Mouse (Mus musculus): ENCODE data around the gene Dab1. TPM values are rescaled to one million over a fixed set of nuclear protein-coding genes. Genes with fewer than 3 reads are reported as not detected.

The Dab1 gene
- polyA plus RNA-seq, 1 experiment = 1.1 TPM

- H3K27ac ChIP-seq (ENCODE audit: control insufficient read depth, insufficient read depth, low read depth, low read length) = no peak overlapping the region
- H3K4me1 ChIP-seq (ENCODE audit: control insufficient read depth, insufficient read depth, low read length) = no peaks in the 10 kb centered on the region
- H3K36me3 ChIP-seq (ENCODE audit: control insufficient read depth, insufficient read depth, low read length) = no peaks in the 10 kb centered on the region
- no peaks in the 10 kb centered on the region for H3K27me3 ChIP-seq (ENCODE audit: control insufficient read depth, insufficient read depth, low read length)
- no peak overlapping the region for H3K4me3 ChIP-seq (ENCODE audit: control insufficient read depth, low read depth, low read length)
- no peak for TF ChIP-seq CTCF (IDR thresholded peaks at IDR 0.05; ENCODE audit: control insufficient read depth, insufficient read depth, insufficient replicate concordance, low read depth, low read length)
Measured at GRCm38 (mm10) chr4:104439641-104440040, 820.5 kb downstream of the Dab1 start.

- Histone ChIP-seq H3K27me3 (ENCODE audit: control insufficient read depth, insufficient read depth, low read length) (no peaks in the 10 kb centered on the region), H3K4me3 (ENCODE audit: control insufficient read depth, low read depth, low read length) (no peak overlapping the region), H3K4me1 (ENCODE audit: control insufficient read depth, insufficient read depth, low read length) (no peaks in the 10 kb centered on the region), H3K27ac (ENCODE audit: control insufficient read depth, insufficient read depth, low read depth, low read length) (no peak overlapping the region), H3K36me3 (ENCODE audit: control insufficient read depth, insufficient read depth, low read length) (no peaks in the 10 kb centered on the region)
- TF ChIP-seq CTCF (IDR thresholded peaks at IDR 0.05; ENCODE audit: control insufficient read depth, insufficient read depth, insufficient replicate concordance, low read depth, low read length) (no peak), POLR2A (IDR thresholded peaks at IDR 0.05; ENCODE audit: control insufficient read depth, low read depth, low read length) (no peak)
Measured at GRCm38 (mm10) chr4:104442925-104443747, 824.0 kb downstream of the Dab1 start.

GRCm38 (mm10) chr4:104443775-104444174 is 824.6 kb downstream of the Dab1 start:
- H3K27me3 ChIP-seq (ENCODE audit: control insufficient read depth, insufficient read depth, low read length) = no peaks in the 10 kb centered on the region
- H3K4me1 ChIP-seq (ENCODE audit: control insufficient read depth, insufficient read depth, low read length) = no peaks in the 10 kb centered on the region
- no peak overlapping the region for H3K4me3 ChIP-seq (ENCODE audit: control insufficient read depth, low read depth, low read length)
- H3K36me3 ChIP-seq (ENCODE audit: control insufficient read depth, insufficient read depth, low read length) = no peaks in the 10 kb centered on the region
- H3K27ac ChIP-seq (ENCODE audit: control insufficient read depth, insufficient read depth, low read depth, low read length) = no peak overlapping the region
- no peak for TF ChIP-seq POLR2A (IDR thresholded peaks at IDR 0.05; ENCODE audit: control insufficient read depth, low read depth, low read length)
- TF ChIP-seq CTCF (IDR thresholded peaks at IDR 0.05; ENCODE audit: control insufficient read depth, insufficient read depth, insufficient replicate concordance, low read depth, low read length) = no peak

- no peak for TF ChIP-seq POLR2A (IDR thresholded peaks at IDR 0.05; ENCODE audit: control insufficient read depth, low read depth, low read length)
- TF ChIP-seq CTCF (IDR thresholded peaks at IDR 0.05; ENCODE audit: control insufficient read depth, insufficient read depth, insufficient replicate concordance, low read depth, low read length) = no peak
- Histone ChIP-seq H3K27me3 (ENCODE audit: control insufficient read depth, insufficient read depth, low read length) (no peaks in the 10 kb centered on the region), H3K36me3 (ENCODE audit: control insufficient read depth, insufficient read depth, low read length) (no peaks in the 10 kb centered on the region), H3K4me3 (ENCODE audit: control insufficient read depth, low read depth, low read length) (no peak overlapping the region), H3K27ac (ENCODE audit: control insufficient read depth, insufficient read depth, low read depth, low read length) (no peak overlapping the region), H3K4me1 (ENCODE audit: control insufficient read depth, insufficient read depth, low read length) (no peaks in the 10 kb centered on the region)
Measured at GRCm38 (mm10) chr4:104444985-104445384, 825.8 kb downstream of the Dab1 start.

- H3K36me3 ChIP-seq (ENCODE audit: control insufficient read depth, insufficient read depth, low read length) = no peaks in the 10 kb centered on the region
- no peaks in the 10 kb centered on the region for H3K4me1 ChIP-seq (ENCODE audit: control insufficient read depth, insufficient read depth, low read length)
- no peak overlapping the region for H3K4me3 ChIP-seq (ENCODE audit: control insufficient read depth, low read depth, low read length)
- H3K27me3 ChIP-seq (ENCODE audit: control insufficient read depth, insufficient read depth, low read length) = no peaks in the 10 kb centered on the region
- H3K27ac ChIP-seq (ENCODE audit: control insufficient read depth, insufficient read depth, low read depth, low read length) = no peak overlapping the region
- TF ChIP-seq CTCF (IDR thresholded peaks at IDR 0.05; ENCODE audit: control insufficient read depth, insufficient read depth, insufficient replicate concordance, low read depth, low read length) (no peak), POLR2A (IDR thresholded peaks at IDR 0.05; ENCODE audit: control insufficient read depth, low read depth, low read length) (no peak)
Measured at GRCm38 (mm10) chr4:104448199-104448598, 829.0 kb downstream of the Dab1 start.

- Histone ChIP-seq H3K27ac (ENCODE audit: control insufficient read depth, insufficient read depth, low read depth, low read length) (no peak overlapping the region), H3K4me3 (ENCODE audit: control insufficient read depth, low read depth, low read length) (no peak overlapping the region), H3K4me1 (ENCODE audit: control insufficient read depth, insufficient read depth, low read length) (no peaks in the 10 kb centered on the region), H3K36me3 (ENCODE audit: control insufficient read depth, insufficient read depth, low read length) (no peaks in the 10 kb centered on the region), H3K27me3 (ENCODE audit: control insufficient read depth, insufficient read depth, low read length) (no peaks in the 10 kb centered on the region)
- TF ChIP-seq CTCF (IDR thresholded peaks at IDR 0.05; ENCODE audit: control insufficient read depth, insufficient read depth, insufficient replicate concordance, low read depth, low read length) = no peak
Measured at GRCm38 (mm10) chr4:104450645-104451044, 831.5 kb downstream of the Dab1 start.

GRCm38 (mm10) chr4:104452587-104452986 is 833.4 kb downstream of the Dab1 start:
- Histone ChIP-seq H3K4me3 (ENCODE audit: control insufficient read depth, low read depth, low read length) (no peak overlapping the region), H3K27me3 (ENCODE audit: control insufficient read depth, insufficient read depth, low read length) (no peaks in the 10 kb centered on the region), H3K36me3 (ENCODE audit: control insufficient read depth, insufficient read depth, low read length) (no peaks in the 10 kb centered on the region), H3K4me1 (ENCODE audit: control insufficient read depth, insufficient read depth, low read length) (no peaks in the 10 kb centered on the region), H3K27ac (ENCODE audit: control insufficient read depth, insufficient read depth, low read depth, low read length) (no peak overlapping the region)
- TF ChIP-seq POLR2A (IDR thresholded peaks at IDR 0.05; ENCODE audit: control insufficient read depth, low read depth, low read length) (no peak), CTCF (IDR thresholded peaks at IDR 0.05; ENCODE audit: control insufficient read depth, insufficient read depth, insufficient replicate concordance, low read depth, low read length) (no peak)
